Mouse (Mus musculus) liver, postnatal 0 days (tissue): Measurements from ENCODE around the gene Trub2. TPM values are rescaled to one million over a fixed set of nuclear protein-coding genes. Genes with fewer than 3 reads are reported as not detected.
A peak's percentile ranks its signal among the peaks of the same experiment; 100 is the strongest.

Experiments
- ATAC-seq: fragments of 200-750 bp; cut with Nextera tagmentation; 2 replicates; pipeline ENCODE4 v1.8.0; 2017; ENCODE audit warnings: mild to moderate bottlenecking, moderate library complexity
- DNase-seq: peaks from one replicate; pipeline ENCODE4 v3.0.0-alpha.2; 2016
- H3K27ac ChIP-seq: fragments of 300-500 bp; sonication (generic); 2 replicates; pipeline ENCODE4 v1.5.1; 2014; ENCODE audit warnings: antibody characterized with exemption, moderate library complexity, mild to moderate bottlenecking, low read depth
- H3K27me3 ChIP-seq: fragments of 300-500 bp; sonication (generic); 2 replicates; pipeline ENCODE4 v1.6.1; 2014; ENCODE audit warnings: low read length, control low read depth, mixed read lengths; ENCODE audit not compliant: insufficient read depth
- H3K36me3 ChIP-seq: fragments of 300-500 bp; sonication (generic); replicated peaks from 2 replicates; pipeline ENCODE4 v1.6.1; 2014; ENCODE audit warnings: mild to moderate bottlenecking, control low read depth, low read length, moderate library complexity, mixed read lengths; ENCODE audit not compliant: insufficient read depth
- H3K4me1 ChIP-seq: fragments of 300-500 bp; sonication (generic); 2 replicates; pipeline ENCODE4 v1.6.1; 2014; ENCODE audit warnings: antibody characterized with exemption, mild to moderate bottlenecking, control low read depth; ENCODE audit not compliant: insufficient read depth
- H3K4me2 ChIP-seq: fragments of 300-500 bp; sonication (generic); 2 replicates; pipeline ENCODE4 v1.6.1; 2014; ENCODE audit warnings: low read depth, mild to moderate bottlenecking, low read length, moderate library complexity, mixed read lengths
- H3K4me3 ChIP-seq: fragments of 300-500 bp; sonication (generic); 2 replicates; pipeline ENCODE4 v1.5.1; 2014; ENCODE audit warnings: low read depth, low read length
- H3K9ac ChIP-seq: fragments of 300-500 bp; sonication (generic); replicated peaks from 2 replicates; pipeline ENCODE4 v1.6.1; 2014; ENCODE audit warnings: mild to moderate bottlenecking, moderate library complexity
- H3K9me3 ChIP-seq: fragments of 300-500 bp; sonication (generic); 2 replicates; pipeline ENCODE4 v1.6.1; 2016; ENCODE audit warnings: mild to moderate bottlenecking, control low read depth, low read length, mixed read lengths
- CTCF ChIP-seq: sonication (generic); IDR thresholded peaks from 2 replicates; pipeline ENCODE4 v1.5.1; 2016; ENCODE audit warnings: antibody characterized with exemption, low read depth
- EP300 ChIP-seq: IDR thresholded peaks from 2 replicates; pipeline ENCODE4 v1.6.1; 2016; ENCODE audit warnings: antibody characterized with exemption, low read depth, mild to moderate bottlenecking
- WGBS: fragments of 180-500 bp; shearing (Covaris S2); extraction: QIAGEN DNeasy Blood & Tissue Kit; methylation state at CpG from one replicate; pipeline ENCODE4 v1.1.7; 2014; ENCODE audit not compliant: insufficient replicate concordance; 5-methylcytosine and 5-hydroxymethylcytosine counted together
- polyA plus RNA-seq: library from polyadenylated mRNA; unstranded; fragments of >200 nt; fragmentation: Nextera tagmentation; extraction: Ambion mirVana; gene quantifications from 2 replicates; pipeline ENCODE4 v1.2.1, GENCODE M21; 2015

Gene Trub2
- polyA plus RNA-seq, 1 experiment from 2014 or later, result 7.9 TPM

DNA sequence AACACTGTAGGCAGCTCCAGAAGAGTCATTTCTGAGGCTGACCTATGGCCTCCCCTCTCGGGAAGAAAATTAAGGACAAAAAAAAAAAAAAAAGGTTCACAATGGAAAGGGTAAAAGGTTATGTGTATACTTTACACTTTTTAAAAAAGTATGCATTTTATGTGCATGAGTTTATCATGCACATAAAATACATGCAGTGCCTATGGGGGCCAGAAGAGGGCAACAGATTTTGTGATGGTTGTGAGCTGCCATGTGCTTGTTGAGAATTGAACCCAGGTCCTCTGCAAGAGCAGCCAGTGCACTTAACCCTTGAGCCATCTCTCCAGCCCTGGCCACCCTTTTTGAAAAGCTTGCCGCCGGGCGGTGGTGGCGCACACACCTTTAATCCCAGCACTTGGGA is 40.5 kb downstream of the Trub2 start:
- no peak for DNase-seq
- WGBS, result 80% methylated on average over 5 of the region's 5 CpGs
- peaks cover 47% of the 10 kb centered on the region for H3K27me3 ChIP-seq

DNA sequence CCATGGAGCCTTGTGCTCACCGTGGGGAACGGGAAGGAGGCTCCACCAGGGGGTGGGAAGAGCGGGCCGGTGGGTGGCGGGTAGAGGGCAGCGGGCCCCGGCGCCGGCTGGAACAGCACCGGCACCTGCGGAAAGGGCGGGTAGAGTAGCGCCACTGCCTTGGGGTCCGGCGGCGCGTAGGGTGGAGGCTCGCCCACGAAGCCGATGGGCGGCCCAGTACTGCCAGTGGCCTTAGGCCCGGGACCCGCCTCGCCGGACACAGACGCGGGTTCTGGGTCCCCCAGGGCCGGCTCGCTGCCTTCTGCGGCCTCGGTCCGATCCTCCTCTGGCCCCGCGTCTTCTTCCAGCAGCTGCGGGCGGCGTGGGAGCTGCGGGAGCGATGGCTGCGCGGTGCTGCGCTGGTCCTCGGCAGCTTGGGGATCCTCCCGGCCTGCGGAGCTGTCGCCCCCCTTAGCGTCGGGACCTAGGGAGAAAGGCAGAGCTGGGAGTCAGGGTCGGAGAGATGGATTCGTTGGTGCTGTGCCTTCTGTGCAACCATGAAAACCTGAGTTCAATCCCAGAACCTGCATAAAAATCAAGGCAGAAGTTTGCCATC is 41.0 kb downstream of the Trub2 start:
- no peaks in the 10 kb centered on the region for H3K9me3 ChIP-seq
- H3K36me3 ChIP-seq, result no peaks in the 10 kb centered on the region
- H3K4me3 ChIP-seq, result no peak overlapping the region
- TF ChIP-seq CTCF (no peak), EP300 (no peak)
- H3K9ac ChIP-seq, result no peak overlapping the region
- H3K27ac ChIP-seq, result no peak overlapping the region
- DNase-seq (no peak), ATAC-seq (no peak)
- H3K27me3 ChIP-seq, result peaks cover 43% of the 10 kb centered on the region
- H3K4me2 ChIP-seq, result peak overlapping the region; percentile 24; the same call in 1 of the 2 replicates
- 19% methylated on average over 45 of the region's 50 CpGs for WGBS
- no peaks in the 10 kb centered on the region; the same call in 1 of the 2 replicates for H3K4me1 ChIP-seq

More for the DNA sequence above, 40.5 kb downstream of the Trub2 start:
- no peak overlapping the region for H3K4me3 ChIP-seq
- no peak for ATAC-seq
- TF ChIP-seq CTCF, result peak; percentile 49
- TF ChIP-seq EP300, result no peak
- no peak overlapping the region for H3K4me2 ChIP-seq
- no peak overlapping the region for H3K9ac ChIP-seq
- no peaks in the 10 kb centered on the region for H3K36me3 ChIP-seq
- H3K4me1 ChIP-seq, result no peaks in the 10 kb centered on the region; the same call in 1 of the 2 replicates
- no peaks in the 10 kb centered on the region for H3K9me3 ChIP-seq
- no peak overlapping the region for H3K27ac ChIP-seq

DNA sequence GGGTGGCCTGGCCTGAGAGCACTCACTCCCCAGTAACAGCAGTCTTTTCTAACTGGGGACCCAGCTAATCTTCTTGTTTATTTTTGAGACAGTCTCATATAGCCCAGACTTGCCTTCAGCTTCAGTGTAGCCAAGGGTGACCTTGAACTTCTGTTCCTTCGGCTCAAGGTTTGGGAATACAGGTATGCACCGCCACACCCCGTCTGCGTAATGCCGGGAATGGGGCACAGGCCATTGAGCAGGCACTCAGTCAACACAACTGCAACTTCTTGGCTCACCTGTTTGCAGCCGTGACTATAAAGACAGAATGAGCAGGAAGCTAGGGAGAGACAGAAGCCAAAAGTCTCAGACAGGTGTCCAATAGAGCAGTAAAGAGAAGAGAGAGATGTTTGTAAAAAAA is 44.0 kb downstream of the Trub2 start:
- H3K36me3 ChIP-seq, result no peaks in the 10 kb centered on the region
- peaks cover 6% of the 10 kb centered on the region for H3K4me1 ChIP-seq
- no peak for DNase-seq
- H3K27ac ChIP-seq, result no peak overlapping the region
- no peak for TF ChIP-seq CTCF
- TF ChIP-seq EP300, result no peak
- H3K27me3 ChIP-seq, result peaks cover 23% of the 10 kb centered on the region
- no peaks in the 10 kb centered on the region for H3K9me3 ChIP-seq
- H3K4me3 ChIP-seq, result no peak overlapping the region
- WGBS, result 85% methylated on average over 6 of the region's 6 CpGs
- no peak overlapping the region for H3K4me2 ChIP-seq
- no peak overlapping the region for H3K9ac ChIP-seq
- no peak for ATAC-seq

DNA sequence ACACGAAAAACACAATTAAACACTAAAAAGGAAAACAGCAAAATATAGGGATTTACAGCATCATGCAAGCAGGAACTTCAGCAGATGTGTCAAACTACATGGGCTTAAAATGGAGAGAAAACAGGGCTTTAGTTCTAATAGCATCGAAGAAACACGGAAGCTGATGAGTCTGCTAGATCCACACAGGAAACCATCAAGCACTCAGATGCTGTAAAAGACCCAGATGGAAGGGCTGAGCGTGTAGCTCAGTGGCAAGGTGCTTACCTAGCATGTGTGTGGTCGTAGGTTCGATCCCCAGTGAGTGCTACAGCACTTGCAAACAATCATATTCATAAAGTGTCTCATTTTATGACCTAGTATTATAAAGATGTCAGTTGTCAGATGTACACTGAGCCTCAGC is 47.1 kb downstream of the Trub2 start:
- ATAC-seq (no peak), DNase-seq (no peak)
- Histone ChIP-seq H3K9me3 (no peaks in the 10 kb centered on the region), H3K4me1 (peaks cover 17% of the 10 kb centered on the region), H3K27me3 (peaks cover 3% of the 10 kb centered on the region; the same call in 1 of the 2 replicates), H3K4me3 (no peak overlapping the region), H3K4me2 (no peak overlapping the region), H3K9ac (no peak overlapping the region), H3K36me3 (peaks cover 19% of the 10 kb centered on the region), H3K27ac (no peak overlapping the region)
- 85% methylated on average over 6 of the region's 6 CpGs for WGBS
- TF ChIP-seq CTCF (no peak), EP300 (no peak)

DNA sequence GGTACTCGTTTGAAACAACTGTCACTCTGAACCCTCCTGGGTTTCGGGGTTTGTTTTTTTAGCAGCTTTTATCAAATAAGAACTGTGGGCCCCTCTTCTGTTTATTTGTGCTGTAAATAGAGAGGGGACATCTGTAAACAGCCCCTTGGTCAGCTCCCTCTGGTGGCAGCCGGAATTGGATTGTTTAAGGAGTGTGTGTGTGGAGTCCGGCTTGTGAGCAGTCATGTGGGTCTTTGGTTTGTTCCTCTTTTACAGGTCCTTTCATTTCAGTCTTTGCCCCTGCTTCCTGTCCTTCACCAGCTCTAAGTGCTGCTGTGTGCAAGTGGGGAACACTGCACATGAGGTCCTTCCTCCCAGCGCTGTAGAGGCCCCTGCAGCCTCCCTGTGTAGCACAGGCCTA is 48.9 kb downstream of the Trub2 start:
- Histone ChIP-seq H3K27ac (peak overlapping the region; percentile 49), H3K4me2 (no peak overlapping the region), H3K4me1 (peaks cover 17% of the 10 kb centered on the region), H3K9ac (no peak overlapping the region), H3K36me3 (peaks cover 32% of the 10 kb centered on the region), H3K27me3 (no peaks in the 10 kb centered on the region), H3K4me3 (no peak overlapping the region), H3K9me3 (no peaks in the 10 kb centered on the region)
- WGBS, result 28% methylated on average over 5 of the region's 5 CpGs
- DNase-seq (peak; percentile 49), ATAC-seq (peak; percentile 26)
- TF ChIP-seq EP300 (no peak), CTCF (peak; percentile 45)

DNA sequence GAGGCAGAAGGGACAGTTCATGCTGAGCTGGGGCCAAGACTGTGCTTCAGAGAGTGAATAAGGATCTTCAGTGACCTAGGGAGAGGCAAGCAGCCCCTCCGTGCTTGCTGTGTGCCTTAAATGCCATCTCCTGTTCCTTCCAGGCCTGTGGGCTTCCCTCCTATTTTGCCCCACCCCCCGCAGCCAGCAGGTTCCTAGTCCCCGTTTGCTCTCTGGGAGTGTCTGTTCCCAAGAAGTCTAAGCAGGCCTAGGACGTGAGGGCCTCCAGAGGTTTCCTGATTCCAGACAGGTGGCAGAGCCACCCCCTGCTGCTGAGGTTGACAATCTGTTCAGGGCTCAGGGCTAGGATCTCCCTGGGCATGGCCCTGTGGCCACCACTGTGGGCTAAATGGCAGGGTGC is 49.5 kb downstream of the Trub2 start:
- WGBS, result 53% methylated on average over 4 of the region's 4 CpGs
- TF ChIP-seq CTCF, result no peak
- Histone ChIP-seq H3K4me3 (no peak overlapping the region), H3K4me1 (peaks cover 17% of the 10 kb centered on the region), H3K9me3 (no peaks in the 10 kb centered on the region), H3K4me2 (no peak overlapping the region), H3K9ac (no peak overlapping the region), H3K27me3 (no peaks in the 10 kb centered on the region), H3K36me3 (peaks cover 36% of the 10 kb centered on the region), H3K27ac (peak overlapping the region; percentile 49)
- ATAC-seq, result no peak
- DNase-seq, result no peak
